Mouse (Mus musculus) small intestine, adult 2 months (tissue): Measurements from ENCODE around the gene Ccdc186.

Experiments used
- CTCF ChIP-seq: fragments of 200-500 bp; IDR thresholded peaks from 2 replicates; pipeline ENCODE4 v1.5.1; 2012; ENCODE audit warnings: low read depth, mild to moderate bottlenecking, control low read depth, inconsistent platforms, low read length, moderate library complexity, mixed read lengths; ENCODE audit not compliant: insufficient replicate concordance, insufficient read length; ENCODE audit errors: extremely low read depth
- POLR2A ChIP-seq: fragments of 200-500 bp; IDR thresholded peaks from 2 replicates; pipeline ENCODE4 v1.6.1; 2012; ENCODE audit warnings: low read depth, mild to moderate bottlenecking, control low read depth, inconsistent platforms, low read length, moderate library complexity

- TF ChIP-seq CTCF: no peak
- TF ChIP-seq POLR2A: no peak
Observed at GRCm38 (mm10) chr19:56800930-56801655, 20.9 kb downstream of the Ccdc186 start.
